Mouse (Mus musculus) CH12.LX (cell line): ENCODE data around the gene Rbp1. TPM values are rescaled to one million over a fixed set of nuclear protein-coding genes. Genes with fewer than 3 reads are reported as not detected.

ENCODE experiments used
- DNase-seq: peaks from one replicate; pipeline ENCODE4 v3.0.0-alpha.2; 2013; ENCODE audit errors: extremely low read depth
- H3K27ac ChIP-seq: 2 replicates; pipeline ENCODE4 v1.5.1; 2012; ENCODE audit warnings: low read depth, mild to moderate bottlenecking, control low read depth, moderate library complexity; ENCODE audit not compliant: insufficient read depth
- H3K27me3 ChIP-seq: replicated peaks from 2 replicates; pipeline ENCODE3; 2012; ENCODE audit warnings: inconsistent platforms
- H3K36me3 ChIP-seq, 2 experiments: replicated peaks in 1 of 2; 2 replicates each; pipeline versions ENCODE3 to v1.6.1; 2012; ENCODE audit warnings: inconsistent platforms in 1 of 2, low read length in 1 of 2, mild to moderate bottlenecking in 1 of 2, mixed read lengths in 1 of 2, moderate library complexity in 1 of 2; ENCODE audit not compliant: control insufficient read depth in 1 of 2, insufficient read depth in 1 of 2
- H3K4me1 ChIP-seq, 2 experiments: 2 replicates each; pipeline ENCODE4 v1.6.1; 2012; ENCODE audit warnings: inconsistent platforms in 1 of 2, moderate library complexity in 1 of 2; ENCODE audit not compliant: insufficient read depth in 2 of 2, control insufficient read depth in 1 of 2
- H3K4me2 ChIP-seq: 2 replicates; pipeline ENCODE4 v1.6.1; 2012; ENCODE audit warnings: low read depth, mild to moderate bottlenecking, control low read depth; ENCODE audit not compliant: poor library complexity, insufficient read depth, severe bottlenecking
- H3K4me3 ChIP-seq, 3 experiments: fragments of 150-350 bp in 1 of 3; sonication (generic) in 1 of 3; replicated peaks in 1 of 3; 2 replicates each; pipeline versions ENCODE3 to v1.5.1; 2011 to 2012; ENCODE audit warnings: low read depth in 2 of 3, low read length in 2 of 3, mild to moderate bottlenecking in 2 of 3, moderate library complexity in 2 of 3, control low read depth in 1 of 3, improper control_type of control experiment in 1 of 3, inconsistent platforms in 1 of 3, mixed read lengths in 1 of 3; ENCODE audit not compliant: poor library complexity in 1 of 3
- H3K79me2 ChIP-seq: replicated peaks from 2 replicates; pipeline ENCODE4 v1.6.1; 2012; ENCODE audit warnings: mild to moderate bottlenecking, moderate library complexity; ENCODE audit not compliant: control insufficient read depth, poor library complexity, insufficient read depth, severe bottlenecking; ENCODE audit errors: extremely low read depth
- H3K9ac ChIP-seq: 2 replicates; pipeline ENCODE4 v1.6.1; 2012; ENCODE audit warnings: low read depth, mild to moderate bottlenecking, control low read depth, moderate library complexity; ENCODE audit not compliant: insufficient read depth
- H3K9me3 ChIP-seq: replicated peaks from 2 replicates; pipeline ENCODE3; 2012; ENCODE audit warnings: low read length, inconsistent platforms, mixed read lengths
- BHLHE40 ChIP-seq: IDR thresholded peaks from 2 replicates; pipeline ENCODE4 v1.6.1; 2011; ENCODE audit warnings: mild to moderate bottlenecking, low read depth, low read length, improper control_type of control experiment
- CTCF ChIP-seq, 2 experiments: IDR thresholded peaks in 1 of 2; conservative IDR thresholded peaks in 1 of 2; 2 replicates each; pipeline ENCODE4 v1.5.1; 2011 to 2012; ENCODE audit warnings: low read depth in 2 of 2, low read length in 2 of 2, improper control_type of control experiment in 1 of 2, inconsistent platforms in 1 of 2, mild to moderate bottlenecking in 1 of 2, moderate library complexity in 1 of 2
- E2F4 ChIP-seq: IDR thresholded peaks from 2 replicates; pipeline ENCODE4 v1.6.1; 2011; ENCODE audit warnings: low read depth, low read length, improper control_type of control experiment; ENCODE audit not compliant: insufficient replicate concordance
- ELF1 ChIP-seq: IDR thresholded peaks from 2 replicates; pipeline ENCODE4 v1.6.1; 2014; ENCODE audit warnings: low read depth, mild to moderate bottlenecking, inconsistent platforms, low read length, improper control_type of control experiment
- EP300 ChIP-seq: IDR thresholded peaks from 2 replicates; pipeline ENCODE4 v1.6.1; 2011; ENCODE audit warnings: low read length, improper control_type of control experiment
- ETS1 ChIP-seq: conservative IDR thresholded peaks from 2 replicates; pipeline ENCODE4 v1.6.1; 2012; ENCODE audit warnings: low read depth, mild to moderate bottlenecking, inconsistent platforms, low read length, improper control_type of control experiment, moderate library complexity
- GABPA ChIP-seq: IDR thresholded peaks from 2 replicates; pipeline ENCODE4 v1.6.1; 2012; ENCODE audit warnings: low read depth, low read length, improper control_type of control experiment, inconsistent platforms; ENCODE audit not compliant: insufficient replicate concordance
- HCFC1 ChIP-seq: IDR thresholded peaks from 2 replicates; pipeline ENCODE4 v1.6.1; 2012; ENCODE audit warnings: low read depth, mild to moderate bottlenecking, inconsistent platforms, low read length, improper control_type of control experiment
- IRF4 ChIP-seq: IDR thresholded peaks from 2 replicates; pipeline ENCODE4 v1.6.1; 2014; ENCODE audit warnings: low read depth, mild to moderate bottlenecking, inconsistent platforms, low read length, improper control_type of control experiment
- JUN ChIP-seq: IDR thresholded peaks from 2 replicates; pipeline ENCODE4 v1.6.1; 2011; ENCODE audit warnings: low read depth, mild to moderate bottlenecking, low read length, improper control_type of control experiment, moderate library complexity; ENCODE audit not compliant: insufficient read depth
- KAT2A ChIP-seq: IDR thresholded peaks from 2 replicates; pipeline ENCODE4 v1.6.1; 2012; ENCODE audit warnings: low read length, improper control_type of control experiment, inconsistent platforms; ENCODE audit not compliant: insufficient replicate concordance
- MAX ChIP-seq: IDR thresholded peaks from 2 replicates; pipeline ENCODE4 v1.6.1; 2011; ENCODE audit warnings: low read length, improper control_type of control experiment
- MEF2A ChIP-seq: IDR thresholded peaks from 2 replicates; pipeline ENCODE4 v1.6.1; 2014; ENCODE audit warnings: low read depth, mild to moderate bottlenecking, inconsistent platforms, low read length, improper control_type of control experiment, borderline replicate concordance
- MXI1 ChIP-seq: IDR thresholded peaks from 2 replicates; pipeline ENCODE4 v1.6.1; 2011; ENCODE audit warnings: mild to moderate bottlenecking, low read depth, low read length, improper control_type of control experiment
- MYC ChIP-seq: IDR thresholded peaks from 2 replicates; pipeline ENCODE4 v1.6.1; 2011; ENCODE audit warnings: low read depth, mild to moderate bottlenecking, improper control_type of control experiment, low read length
- NELFE ChIP-seq: IDR thresholded peaks from 2 replicates; pipeline ENCODE4 v1.6.1; 2011; ENCODE audit warnings: low read depth, low read length, improper control_type of control experiment
- NRF1 ChIP-seq: IDR thresholded peaks from 2 replicates; pipeline ENCODE4 v1.6.1; 2014; ENCODE audit warnings: low read depth, mild to moderate bottlenecking, inconsistent platforms, low read length, improper control_type of control experiment, moderate library complexity
- PAX5 ChIP-seq: IDR thresholded peaks from 2 replicates; pipeline ENCODE4 v1.6.1; 2012; ENCODE audit warnings: low read length, inconsistent platforms, mixed read lengths
- RAD21 ChIP-seq: IDR thresholded peaks from 2 replicates; pipeline ENCODE4 v1.6.1; 2011; ENCODE audit warnings: low read depth, mild to moderate bottlenecking, low read length, improper control_type of control experiment, moderate library complexity
- RCOR1 ChIP-seq: conservative IDR thresholded peaks from 2 replicates; pipeline ENCODE4 v1.6.1; 2012; ENCODE audit warnings: low read depth, mild to moderate bottlenecking, inconsistent platforms, low read length, improper control_type of control experiment
- SMC3 ChIP-seq: IDR thresholded peaks from 2 replicates; pipeline ENCODE4 v1.6.1; 2011; ENCODE audit warnings: low read depth, low read length, improper control_type of control experiment
- TBP ChIP-seq: conservative IDR thresholded peaks from 2 replicates; pipeline ENCODE4 v1.6.1; 2011; ENCODE audit warnings: low read depth, low read length, improper control_type of control experiment
- TCF12 ChIP-seq: IDR thresholded peaks from 2 replicates; pipeline ENCODE4 v1.6.1; 2014; ENCODE audit warnings: low read depth, mild to moderate bottlenecking, inconsistent platforms, low read length, improper control_type of control experiment
- UBTF ChIP-seq: IDR thresholded peaks from 2 replicates; pipeline ENCODE4 v1.6.1; 2012; ENCODE audit warnings: low read depth, mild to moderate bottlenecking, inconsistent platforms, low read length, improper control_type of control experiment, moderate library complexity
- USF2 ChIP-seq: conservative IDR thresholded peaks from 2 replicates; pipeline ENCODE4 v1.6.1; 2011; ENCODE audit warnings: low read depth, low read length, improper control_type of control experiment
- ZMIZ1 ChIP-seq: IDR thresholded peaks from 2 replicates; pipeline ENCODE4 v1.6.1; 2012; ENCODE audit warnings: low read depth, mild to moderate bottlenecking, inconsistent platforms, low read length, improper control_type of control experiment
- ZNF384 ChIP-seq: IDR thresholded peaks from 2 replicates; pipeline ENCODE4 v1.6.1; 2012; ENCODE audit warnings: low read depth, low read length, improper control_type of control experiment, inconsistent platforms
- dilution Hi-C: fragments of 300-500 bp; cut with MboI; formaldehyde crosslinking; loops from 2 replicates; pipeline ENCODE4 v1.14.3; 2020; ENCODE audit warnings: low sequenced_read_pairs; ENCODE audit not compliant: extremely low pct_unique_long_range_greater_than_20kb, extremely low pct_ligation_motif_present
- in situ Hi-C: fragments of 300-500 bp; cut with MboI; formaldehyde crosslinking; loops from 3 replicates; pipeline ENCODE4 v1.14.3; 2019; ENCODE audit warnings: low sequenced_read_pairs, low pct_ligation_motif_present, low pct_unique_long_range_greater_than_20kb, mixed read lengths
- polyA plus RNA-seq: library from polyadenylated mRNA; unstranded; fragments of >175 nt; gene quantifications from 2 replicates; pipeline ENCODE4 v1.2.1, GENCODE M21; 2012; ENCODE audit warnings: low read depth; ENCODE audit not compliant: insufficient read length
- total RNA-seq, 2 experiments: library from RNA; depleted of rRNA; stranded (reverse); fragments of 300-350 nt in 1 of 2; fragments of >200 nt in 1 of 2; gene quantifications; 2 replicates each; pipeline ENCODE4 v1.2.3; 2012 to 2014

Gene Rbp1
- total and polyA plus RNA-seq, 3 experiments = 0.04 TPM; not detected in 2

DNA sequence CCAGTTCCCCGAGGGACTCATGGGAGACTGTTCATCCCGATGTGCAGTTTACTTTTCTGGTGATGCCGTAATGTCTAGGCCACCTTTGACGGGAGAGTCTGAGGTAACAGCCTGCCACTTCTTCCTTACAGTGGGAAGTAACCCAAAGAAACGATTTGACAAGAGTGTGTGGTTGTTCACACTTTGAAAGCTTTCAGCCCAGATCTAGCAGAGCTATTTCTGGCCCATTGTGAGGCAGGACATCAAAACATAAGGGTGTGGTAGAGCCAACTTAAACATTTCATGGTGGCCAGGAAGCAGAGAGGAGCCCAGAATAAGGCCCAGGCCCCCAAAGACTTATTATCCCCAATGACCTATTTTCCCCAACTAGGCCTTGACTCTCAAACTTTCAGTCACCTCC lies 21.1 kb upstream of the Rbp1 start:
- Histone ChIP-seq H3K4me2 (no peak overlapping the region), H3K9ac (no peak overlapping the region), H3K4me1 (peaks cover 0 to 7% of the 10 kb centered on the region in 2 experiments; a peak in 1 of 4 replicates), H3K9me3 (no peaks in the 10 kb centered on the region), H3K36me3 (peaks cover 0 to 54% of the 10 kb centered on the region in 2 experiments), H3K79me2 (no peaks in the 10 kb centered on the region), H3K27me3 (no peaks in the 10 kb centered on the region), H3K4me3 (no peak overlapping the region), H3K27ac (no peak overlapping the region)
- DNase-seq = no peak
- no peak for TF ChIP-seq RAD21
- no peak for TF ChIP-seq IRF4
- in situ Hi-C loops (no loop called here), dilution Hi-C loops (no loop called here)

DNA sequence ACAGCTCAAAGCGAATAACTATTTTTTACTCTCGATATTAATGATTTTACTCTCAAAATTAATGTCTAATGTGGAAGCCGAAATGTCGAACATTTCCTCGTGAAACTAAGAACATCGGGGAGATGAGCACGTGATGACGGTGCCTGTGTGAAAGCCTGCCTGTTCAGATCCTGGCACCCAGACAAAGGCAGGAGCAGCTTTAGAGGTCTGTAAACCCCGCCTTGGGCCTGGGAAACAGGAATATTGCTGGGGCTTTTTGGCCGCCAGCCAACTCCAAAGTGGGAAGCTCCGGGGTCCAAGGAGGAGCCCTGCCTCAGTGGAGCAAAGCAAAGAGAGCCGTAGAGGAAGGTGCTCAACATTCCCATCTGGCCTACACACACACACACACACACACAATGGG lies 15.0 kb upstream of the Rbp1 start:
- H3K4me2 ChIP-seq = no peak overlapping the region
- H3K79me2 ChIP-seq = no peaks in the 10 kb centered on the region
- no peak overlapping the region for H3K9ac ChIP-seq
- no peaks in the 10 kb centered on the region for H3K27me3 ChIP-seq
- H3K36me3 ChIP-seq = peaks cover 0 to 62% of the 10 kb centered on the region in 2 experiments
- no peak overlapping the region for H3K27ac ChIP-seq
- peaks cover 0 to 7% of the 10 kb centered on the region in 2 experiments; a peak in 1 of 4 replicates for H3K4me1 ChIP-seq
- dilution Hi-C loops = no loop called here
- DNase-seq = no peak
- in situ Hi-C loops = no loop called here
- TF ChIP-seq ZNF384 = no peak
- no peak for TF ChIP-seq JUN
- no peak for TF ChIP-seq MXI1
- no peak for TF ChIP-seq BHLHE40
- no peak for TF ChIP-seq E2F4
- TF ChIP-seq MEF2A = no peak
- no peak for TF ChIP-seq SMC3
- no peak for TF ChIP-seq UBTF
- no peak for TF ChIP-seq ZMIZ1
- TF ChIP-seq IRF4 = no peak
- no peak for TF ChIP-seq RCOR1
- no peak for TF ChIP-seq TBP
- no peak for TF ChIP-seq NRF1
- TF ChIP-seq ETS1 = no peak
- no peak overlapping the region for H3K4me3 ChIP-seq
- H3K9me3 ChIP-seq = no peaks in the 10 kb centered on the region

DNA sequence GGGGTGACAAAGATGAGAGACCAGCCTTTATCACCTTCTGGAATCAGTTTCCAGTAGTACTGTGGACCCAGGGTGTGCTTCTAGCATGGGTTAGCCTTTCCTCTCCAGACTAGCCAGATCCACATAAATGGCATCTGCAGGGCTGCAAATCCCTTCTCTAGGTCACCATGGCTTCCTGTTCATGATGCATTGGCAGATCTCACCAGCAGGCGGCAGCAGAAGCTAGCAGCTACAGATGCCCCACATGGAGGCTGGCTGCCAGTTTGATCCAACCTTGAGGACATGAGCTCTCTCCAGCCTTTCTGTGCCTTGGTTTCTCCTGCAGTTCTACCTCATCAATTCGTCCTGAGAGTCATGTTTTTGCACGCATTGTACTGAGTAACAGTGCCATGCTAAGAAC lies 13.6 kb upstream of the Rbp1 start:
- H3K27me3 ChIP-seq = no peaks in the 10 kb centered on the region
- H3K4me3 ChIP-seq = no peak overlapping the region
- no peaks in the 10 kb centered on the region for H3K9me3 ChIP-seq
- no peak overlapping the region for H3K9ac ChIP-seq
- no peaks in the 10 kb centered on the region for H3K79me2 ChIP-seq
- no peaks in the 10 kb centered on the region for H3K4me1 ChIP-seq
- peak; percentile 80 for DNase-seq
- no peak overlapping the region for H3K4me2 ChIP-seq
- in situ Hi-C loops = no loop called here
- peaks cover 0 to 51% of the 10 kb centered on the region in 2 experiments for H3K36me3 ChIP-seq
- dilution Hi-C loops = no loop called here
- H3K27ac ChIP-seq = no peak overlapping the region
- no peak for TF ChIP-seq TCF12
- peak; percentile 80 to 93 for TF ChIP-seq CTCF (conservative IDR thresholded peaks at IDR 0.05 in 1 of 2, IDR thresholded peaks at IDR 0.05 in 1 of 2; ENCODE audit: low read depth in 2 of 2, low read length in 2 of 2)
- no peak for TF ChIP-seq EP300
- peak; percentile 16; the same call in 1 of the 2 replicates for TF ChIP-seq MAX
- no peak for TF ChIP-seq NELFE
- TF ChIP-seq RAD21 = peak; percentile 72
- TF ChIP-seq KAT2A = no peak
- peak; percentile 76 for TF ChIP-seq SMC3
- no peak for TF ChIP-seq GABPA
- no peak for TF ChIP-seq PAX5
- no peak for TF ChIP-seq IRF4
- no peak for TF ChIP-seq MXI1
- no peak for TF ChIP-seq UBTF
- TF ChIP-seq ELF1 = peak; percentile 33; the same call in 1 of the 2 replicates
- no peak for TF ChIP-seq HCFC1
- TF ChIP-seq USF2 = no peak
- TF ChIP-seq MYC = peak; percentile 68; the same call in 1 of the 2 replicates
- TF ChIP-seq, all 38 proteins: peak for 6
